Mouse (Mus musculus): ENCODE measurements around the gene Tdg. TPM values are rescaled to one million over a fixed set of nuclear protein-coding genes. Genes with fewer than 3 reads are reported as not detected.

The Tdg gene
- polyA plus RNA-seq, 1 experiment from 2014 or later: 27.5 TPM

DNA sequence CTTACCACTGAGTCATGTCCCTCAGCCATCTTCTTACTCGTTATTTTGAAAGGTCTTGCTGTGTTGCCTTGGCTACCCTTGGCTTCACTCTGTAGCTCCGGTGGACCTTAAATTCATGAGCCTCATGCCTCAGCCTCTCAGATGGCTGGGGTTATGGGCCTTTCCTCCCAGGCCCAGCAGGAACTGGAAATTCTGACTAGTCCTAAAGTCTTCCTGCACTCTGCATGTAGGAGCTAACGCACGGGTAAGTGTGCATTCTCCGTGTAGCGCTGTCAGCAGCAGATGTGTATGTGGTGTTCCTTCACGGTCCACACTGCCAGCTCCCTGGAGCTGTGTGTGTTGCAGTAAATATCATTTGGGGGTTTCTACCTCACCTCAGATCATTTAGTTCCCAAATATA, 1.5 kb downstream of the Tdg start:
- Histone ChIP-seq H3K27me3 (ENCODE audit: control insufficient read depth, insufficient read depth, low read depth, low read length) (no peaks in the 10 kb centered on the region), H3K4me1 (ENCODE audit: control insufficient read depth, low read depth, low read length) (peaks cover 18% of the 10 kb centered on the region), H3K9ac (ENCODE audit: low read depth, low read length) (no peak overlapping the region), H3K4me2 (ENCODE audit: low read depth, low read length) (peak overlapping the region; percentile 64), H3K27ac (ENCODE audit: low read length) (no peak overlapping the region), H3K36me3 (ENCODE audit: control insufficient read depth, insufficient read depth) (peaks cover 4% of the 10 kb centered on the region; the same call in 1 of the 2 replicates), H3K9me3 (replicated peaks; ENCODE audit: control insufficient read depth, low read length) (no peaks in the 10 kb centered on the region), H3K4me3 (ENCODE audit: low read depth, low read length) (peak overlapping the region; percentile 85)
- 75% methylated on average over 7 of the region's 7 CpGs for WGBS (ENCODE audit: insufficient replicate concordance)
- ATAC-seq (ENCODE audit: low read depth): no peak

- Histone ChIP-seq H3K27ac (ENCODE audit: low read length) (no peak overlapping the region), H3K4me3 (ENCODE audit: low read depth, low read length) (no peak overlapping the region), H3K9ac (ENCODE audit: low read depth, low read length) (no peak overlapping the region), H3K4me1 (ENCODE audit: control insufficient read depth, low read depth, low read length) (peaks cover 18% of the 10 kb centered on the region), H3K4me2 (ENCODE audit: low read depth, low read length) (no peak overlapping the region), H3K9me3 (replicated peaks; ENCODE audit: control insufficient read depth, low read length) (no peaks in the 10 kb centered on the region), H3K27me3 (ENCODE audit: control insufficient read depth, insufficient read depth, low read depth, low read length) (no peaks in the 10 kb centered on the region), H3K36me3 (ENCODE audit: control insufficient read depth, insufficient read depth) (peaks cover 4% of the 10 kb centered on the region; the same call in 1 of the 2 replicates)
- no peak for ATAC-seq (ENCODE audit: low read depth)
- WGBS (ENCODE audit: insufficient replicate concordance): 91% methylated on average over 12 of the region's 12 CpGs
These were observed 3.1 kb downstream of the Tdg start for GRCm38 (mm10) chr10:82632496-82633280.

DNA sequence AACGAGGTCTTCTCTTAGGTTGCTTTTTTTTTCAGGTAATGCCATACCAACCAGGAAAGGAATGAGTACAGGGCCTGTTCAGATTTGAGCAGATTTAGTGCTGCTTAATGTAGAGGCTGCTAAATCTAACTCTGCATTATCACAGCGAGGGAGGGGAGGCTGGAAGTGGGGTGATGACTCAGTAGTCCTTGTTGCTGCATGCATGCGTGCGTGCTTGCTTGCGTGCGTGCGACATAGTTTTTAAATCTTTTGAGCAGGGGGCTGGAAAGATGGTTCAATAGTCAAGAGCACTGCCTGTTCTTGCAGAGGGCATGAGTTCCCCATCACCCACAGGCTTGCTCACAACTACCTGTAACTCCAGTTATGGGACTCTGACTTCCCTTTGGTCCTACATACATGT, 4.7 kb downstream of the Tdg start:
- no peaks in the 10 kb centered on the region for H3K27me3 ChIP-seq (ENCODE audit: control insufficient read depth, insufficient read depth, low read depth, low read length)
- no peak overlapping the region for H3K4me3 ChIP-seq (ENCODE audit: low read depth, low read length)
- H3K9me3 ChIP-seq (replicated peaks; ENCODE audit: control insufficient read depth, low read length): no peaks in the 10 kb centered on the region
- H3K4me2 ChIP-seq (ENCODE audit: low read depth, low read length): no peak overlapping the region
- H3K9ac ChIP-seq (ENCODE audit: low read depth, low read length): no peak overlapping the region
- H3K4me1 ChIP-seq (ENCODE audit: control insufficient read depth, low read depth, low read length): peaks cover 10% of the 10 kb centered on the region
- no peak for ATAC-seq (ENCODE audit: low read depth)
- 91% methylated on average over 7 of the region's 7 CpGs for WGBS (ENCODE audit: insufficient replicate concordance)
- no peak overlapping the region for H3K27ac ChIP-seq (ENCODE audit: low read length)
- peaks cover 9% of the 10 kb centered on the region for H3K36me3 ChIP-seq (ENCODE audit: control insufficient read depth, insufficient read depth)

DNA sequence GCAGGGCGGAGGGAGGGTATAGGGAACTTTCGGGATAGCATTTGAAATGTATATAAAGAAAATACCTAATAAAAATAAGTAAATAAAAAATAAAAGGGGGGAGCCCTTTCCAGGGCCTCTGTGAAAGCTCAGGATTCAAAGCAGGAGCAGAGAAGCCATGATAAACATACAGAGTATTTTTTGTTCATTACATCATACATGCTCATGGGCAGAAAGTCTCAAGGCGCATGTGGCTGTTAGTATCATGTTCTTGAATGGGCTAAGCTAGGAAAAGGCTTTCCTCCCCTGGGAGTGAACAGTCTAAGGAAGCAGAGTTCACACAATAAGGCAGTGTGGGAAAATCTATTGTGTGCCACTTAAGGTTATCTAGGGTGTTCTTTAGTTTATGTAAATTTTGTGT, 6.7 kb downstream of the Tdg start:
- no peak overlapping the region for H3K4me3 ChIP-seq (ENCODE audit: low read depth, low read length)
- H3K27ac ChIP-seq (ENCODE audit: low read length): no peak overlapping the region
- no peaks in the 10 kb centered on the region for H3K9me3 ChIP-seq (replicated peaks; ENCODE audit: control insufficient read depth, low read length)
- WGBS (ENCODE audit: insufficient replicate concordance): 79% methylated on average over 3 of the region's 3 CpGs
- no peak for ATAC-seq (ENCODE audit: low read depth)
- H3K27me3 ChIP-seq (ENCODE audit: control insufficient read depth, insufficient read depth, low read depth, low read length): no peaks in the 10 kb centered on the region
- peaks cover 21% of the 10 kb centered on the region for H3K36me3 ChIP-seq (ENCODE audit: control insufficient read depth, insufficient read depth)
- H3K9ac ChIP-seq (ENCODE audit: low read depth, low read length): no peak overlapping the region
- no peak overlapping the region for H3K4me2 ChIP-seq (ENCODE audit: low read depth, low read length)
- H3K4me1 ChIP-seq (ENCODE audit: control insufficient read depth, low read depth, low read length): peaks cover under 1% of the 10 kb centered on the region

- 79% methylated on average over 8 of the region's 8 CpGs for WGBS (ENCODE audit: insufficient replicate concordance)
- H3K4me1 ChIP-seq (ENCODE audit: control insufficient read depth, low read depth, low read length): no peaks in the 10 kb centered on the region
- no peak overlapping the region for H3K9ac ChIP-seq (ENCODE audit: low read depth, low read length)
- H3K36me3 ChIP-seq (ENCODE audit: control insufficient read depth, insufficient read depth): peaks cover 32% of the 10 kb centered on the region
- no peaks in the 10 kb centered on the region for H3K9me3 ChIP-seq (replicated peaks; ENCODE audit: control insufficient read depth, low read length)
- no peak overlapping the region for H3K4me3 ChIP-seq (ENCODE audit: low read depth, low read length)
- no peak overlapping the region for H3K4me2 ChIP-seq (ENCODE audit: low read depth, low read length)
- no peak overlapping the region for H3K27ac ChIP-seq (ENCODE audit: low read length)
- H3K27me3 ChIP-seq (ENCODE audit: control insufficient read depth, insufficient read depth, low read depth, low read length): no peaks in the 10 kb centered on the region
- no peak for ATAC-seq (ENCODE audit: low read depth)
These were observed 9.5 kb downstream of the Tdg start for GRCm38 (mm10) chr10:82639032-82639698.

GRCm38 (mm10) chr10:82641481-82641880, 11.9 kb downstream of the Tdg start:
- H3K36me3 ChIP-seq (ENCODE audit: control insufficient read depth, insufficient read depth): peaks cover 44% of the 10 kb centered on the region
- whole genome bisulfite sequencing (ENCODE audit: insufficient replicate concordance): 87% methylated on average over 9 of the region's 9 CpGs
- H3K27me3 ChIP-seq (ENCODE audit: control insufficient read depth, insufficient read depth, low read depth, low read length): no peaks in the 10 kb centered on the region
- H3K9ac ChIP-seq (ENCODE audit: low read depth, low read length): no peak overlapping the region
- no peak overlapping the region for H3K4me3 ChIP-seq (ENCODE audit: low read depth, low read length)
- no peaks in the 10 kb centered on the region for H3K4me1 ChIP-seq (ENCODE audit: control insufficient read depth, low read depth, low read length)
- H3K9me3 ChIP-seq (replicated peaks; ENCODE audit: control insufficient read depth, low read length): no peaks in the 10 kb centered on the region
- no peak overlapping the region for H3K4me2 ChIP-seq (ENCODE audit: low read depth, low read length)
- no peak overlapping the region for H3K27ac ChIP-seq (ENCODE audit: low read length)
- ATAC-seq (ENCODE audit: low read depth): no peak

DNA sequence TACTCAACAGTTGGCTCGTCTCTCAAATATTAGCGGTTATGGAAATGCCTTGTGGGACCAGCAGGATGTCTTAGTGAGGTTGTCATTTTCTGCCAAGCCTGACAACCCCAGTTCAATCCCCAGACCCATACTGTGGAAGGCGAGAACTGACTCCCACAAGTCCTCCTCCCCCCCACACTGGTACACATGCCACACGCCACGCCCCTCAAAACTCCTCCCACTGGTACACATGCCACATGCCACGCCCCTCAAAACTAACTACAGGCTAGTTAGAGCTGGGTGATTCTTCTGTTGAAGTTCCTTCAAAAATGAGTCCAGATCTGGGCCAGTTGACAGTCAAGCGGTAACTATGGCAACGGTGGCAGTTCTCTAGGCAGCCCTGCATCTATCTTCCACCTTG, 16.5 kb downstream of the Tdg start:
- 85% methylated on average over 8 of the region's 8 CpGs for WGBS (ENCODE audit: insufficient replicate concordance)
- H3K4me2 ChIP-seq (ENCODE audit: low read depth, low read length): no peak overlapping the region
- H3K9me3 ChIP-seq (replicated peaks; ENCODE audit: control insufficient read depth, low read length): no peaks in the 10 kb centered on the region
- H3K27me3 ChIP-seq (ENCODE audit: control insufficient read depth, insufficient read depth, low read depth, low read length): no peaks in the 10 kb centered on the region
- no peaks in the 10 kb centered on the region for H3K4me1 ChIP-seq (ENCODE audit: control insufficient read depth, low read depth, low read length)
- peaks cover 36% of the 10 kb centered on the region for H3K36me3 ChIP-seq (ENCODE audit: control insufficient read depth, insufficient read depth)
- no peak overlapping the region for H3K9ac ChIP-seq (ENCODE audit: low read depth, low read length)
- no peak overlapping the region for H3K4me3 ChIP-seq (ENCODE audit: low read depth, low read length)
- H3K27ac ChIP-seq (ENCODE audit: low read length): no peak overlapping the region
- 0 out of 2 replicates have a peak, but pooled peaks have one; percentile 21 for ATAC-seq (ENCODE audit: low read depth)

GRCm38 (mm10) chr10:82647205-82647811, 17.7 kb downstream of the Tdg start:
- 0 out of 2 replicates have a peak, but pooled peaks have one; percentile 13 for ATAC-seq (ENCODE audit: low read depth)
- no peak overlapping the region for H3K4me2 ChIP-seq (ENCODE audit: low read depth, low read length)
- H3K27me3 ChIP-seq (ENCODE audit: control insufficient read depth, insufficient read depth, low read depth, low read length): no peaks in the 10 kb centered on the region
- no peaks in the 10 kb centered on the region for H3K9me3 ChIP-seq (replicated peaks; ENCODE audit: control insufficient read depth, low read length)
- no peak overlapping the region for H3K27ac ChIP-seq (ENCODE audit: low read length)
- no peaks in the 10 kb centered on the region for H3K4me1 ChIP-seq (ENCODE audit: control insufficient read depth, low read depth, low read length)
- 71% methylated on average over 17 of the region's 17 CpGs for WGBS (ENCODE audit: insufficient replicate concordance)
- H3K9ac ChIP-seq (ENCODE audit: low read depth, low read length): no peak overlapping the region
- no peak overlapping the region for H3K4me3 ChIP-seq (ENCODE audit: low read depth, low read length)
- H3K36me3 ChIP-seq (ENCODE audit: control insufficient read depth, insufficient read depth): peaks cover 31% of the 10 kb centered on the region

- Histone ChIP-seq H3K4me2 (ENCODE audit: low read depth, low read length) (no peak overlapping the region), H3K27me3 (ENCODE audit: control insufficient read depth, insufficient read depth, low read depth, low read length) (no peaks in the 10 kb centered on the region), H3K4me1 (ENCODE audit: control insufficient read depth, low read depth, low read length) (no peaks in the 10 kb centered on the region), H3K9ac (ENCODE audit: low read depth, low read length) (no peak overlapping the region), H3K27ac (ENCODE audit: low read length) (no peak overlapping the region), H3K9me3 (replicated peaks; ENCODE audit: control insufficient read depth, low read length) (no peaks in the 10 kb centered on the region), H3K36me3 (ENCODE audit: control insufficient read depth, insufficient read depth) (peaks cover 11% of the 10 kb centered on the region), H3K4me3 (ENCODE audit: low read depth, low read length) (no peak overlapping the region)
- ATAC-seq (ENCODE audit: low read depth): no peak
- 76% methylated on average over 5 of the region's 5 CpGs for WGBS (ENCODE audit: insufficient replicate concordance)
These were observed 21.6 kb downstream of the Tdg start for GRCm38 (mm10) chr10:82651221-82651620.

Data from liver, embryonic 16.5 days (tissue).